Mouse (Mus musculus) left cerebral cortex, adult 8-10 months (tissue): ENCODE measurements at regions not wholly inside any gene's neighbourhood (a gene's known extent, or its start where the extent isn't known, plus 50 kb on each side); places are given as distances from the start of the nearest gene placed in this dataset.
A peak's percentile ranks its signal among the peaks of the same experiment; 100 is the strongest.

Source experiments
- DNase-seq, 2 experiments: peaks; one replicate each; pipeline ENCODE4 v3.0.0; 2022; ENCODE audit warnings: low spot score in 2 of 2

DNA sequence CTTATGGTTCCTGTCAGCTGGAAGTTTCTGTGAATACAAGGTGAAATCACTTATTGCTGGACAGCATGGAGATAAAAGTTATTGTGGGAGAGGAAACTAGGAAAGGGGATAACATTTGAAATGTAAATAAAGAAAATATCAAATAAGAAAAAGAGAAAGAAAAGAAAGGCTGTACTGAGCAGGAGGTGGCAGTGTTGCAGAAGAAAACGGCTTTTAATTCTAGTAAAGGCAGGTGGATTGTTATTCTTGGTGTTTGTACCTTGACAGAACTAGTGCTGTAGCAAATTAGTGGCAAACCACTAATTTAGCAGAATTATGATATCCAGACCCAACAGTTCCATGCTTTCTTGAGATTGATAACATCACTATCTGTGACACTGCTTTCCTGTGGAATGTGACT lies 52.6 kb downstream of the Gm10358 start:
- DNase-seq = no peak

DNA sequence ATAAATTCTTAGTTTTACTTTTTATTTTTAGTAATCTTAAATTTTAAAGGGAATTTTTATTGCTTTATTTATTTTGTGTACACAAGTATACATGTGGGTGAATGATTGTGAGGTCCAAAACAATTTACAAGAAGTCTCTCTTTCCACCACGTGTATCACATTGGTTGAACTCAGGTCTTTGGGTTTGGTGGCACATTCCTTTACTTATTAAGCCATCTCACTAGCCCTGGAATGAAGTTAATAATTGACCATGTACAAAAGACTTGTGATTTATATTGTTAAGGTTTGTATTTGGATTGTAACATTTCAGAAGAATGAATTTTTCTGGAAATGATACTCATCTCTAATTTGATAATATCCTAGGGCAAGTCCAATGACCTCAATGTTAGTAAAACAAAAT lies 56.2 kb downstream of the Gm10358 start:
- DNase-seq = no peak

DNA sequence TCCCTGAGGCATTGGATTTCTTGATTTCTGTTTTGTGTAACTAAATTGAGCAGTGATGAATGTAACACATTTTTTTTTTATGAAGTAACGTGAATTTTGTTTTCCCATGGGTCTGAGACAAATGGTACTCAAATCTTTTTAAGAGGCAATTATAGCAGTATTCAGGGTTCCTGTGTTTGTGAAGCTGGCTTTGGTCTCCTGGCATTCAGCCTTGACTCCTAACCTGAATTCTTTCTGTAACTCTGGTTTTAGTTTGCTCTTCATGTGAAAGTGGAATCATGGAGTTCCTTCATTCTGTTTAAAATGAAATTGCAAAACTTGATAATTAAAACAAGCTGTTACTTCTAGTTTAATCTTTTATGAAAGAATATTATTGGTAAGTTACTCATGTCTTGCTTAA lies 58.3 kb downstream of the Gm10358 start:
- DNase-seq = no peak

GRCm38 (mm10) chr8:75320614-75321013 lies 85.8 kb downstream of the Gm10358 start:
- DNase-seq = no peak

GRCm38 (mm10) chr8:75318526-75318925 lies 87.9 kb downstream of the Gm10358 start:
- DNase-seq = no peak

GRCm38 (mm10) chr8:75315886-75316285 lies 90.5 kb downstream of the Gm10358 start:
- DNase-seq = peak; percentile 10 to 17

- DNase-seq = no peak
Measured at GRCm38 (mm10) chr8:75309463-75309862, 95.7 kb downstream of the Rasd2 start.

GRCm38 (mm10) chr8:75291921-75292320 lies 78.2 kb downstream of the Rasd2 start:
- DNase-seq = no peak

GRCm38 (mm10) chr8:75289933-75290332 lies 76.2 kb downstream of the Rasd2 start:
- DNase-seq = peak in 1 of 2 experiments; percentile 15
